Mouse (Mus musculus): ENCODE measurements around the gene Tead1.

DNA sequence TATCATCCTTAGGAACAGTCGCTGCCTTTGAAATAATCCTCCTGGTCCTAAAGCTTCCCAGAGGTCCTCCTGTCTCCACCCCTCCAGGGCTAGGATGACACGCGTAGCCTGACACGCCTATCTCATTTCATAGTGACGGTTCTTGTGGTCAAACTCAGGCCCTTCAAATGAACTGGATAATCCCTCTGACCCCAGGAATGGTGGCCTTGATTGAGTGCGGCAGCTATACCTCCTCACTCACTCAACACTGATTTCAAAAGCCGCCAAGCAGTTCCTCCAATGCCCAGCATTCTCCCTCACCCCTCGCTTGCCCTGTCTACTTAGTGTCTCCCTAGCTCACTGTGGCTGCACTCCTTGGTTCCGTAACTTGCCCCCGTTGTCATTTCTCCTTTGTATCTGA, 230.0 kb downstream of the Tead1 start:
- no peak for TF ChIP-seq CTCF (IDR thresholded peaks at IDR 0.05; ENCODE audit: low read depth)
- TF ChIP-seq EP300 (IDR thresholded peaks at IDR 0.05; ENCODE audit: low read depth), result no peak
